Mouse (Mus musculus): ENCODE results near the gene Gm26992. TPM values are rescaled to one million over a fixed set of nuclear protein-coding genes. Genes with fewer than 3 reads are reported as not detected.
"Not testable (repeated sequence)": the region's sequence is repeated elsewhere in the genome, so short reads cannot be mapped to it uniquely, and the experiment has no call there.

Gene Gm26992
- not detected for total RNA-seq (2022)

GRCm38 (mm10) chrX:103421710-103422109, at the start of gene Gm26992:
Gene Gm26992 (plus strand): TSS chrX:103422010.
- no peak for DNase-seq (ENCODE audit: low spot score)

GRCm38 (mm10) chrX:103374250-103374649, 47.6 kb upstream of the Gm26992 start:
- no peak for DNase-seq (ENCODE audit: low spot score)

DNA sequence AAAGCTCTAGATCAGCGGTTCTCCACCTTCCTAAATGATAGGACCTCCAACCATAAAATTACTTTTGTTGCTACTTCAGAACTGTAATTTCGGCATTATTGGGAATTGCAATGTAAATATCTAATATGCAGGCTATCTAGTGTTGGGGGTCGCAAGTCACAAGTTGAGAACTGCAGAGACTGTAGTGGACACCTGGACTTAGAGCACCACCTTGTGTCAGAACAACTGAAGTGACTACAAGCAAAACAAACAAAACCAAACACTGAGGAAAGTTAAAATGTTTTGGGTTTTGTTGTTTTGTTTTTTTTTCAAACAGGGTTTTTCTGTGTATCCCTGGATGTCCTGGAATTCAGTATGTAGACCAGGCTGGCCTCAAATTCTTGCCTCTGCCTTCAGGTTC, 37.3 kb upstream of the Gm26992 start:
- DNase-seq (ENCODE audit: low spot score): no peak

DNA sequence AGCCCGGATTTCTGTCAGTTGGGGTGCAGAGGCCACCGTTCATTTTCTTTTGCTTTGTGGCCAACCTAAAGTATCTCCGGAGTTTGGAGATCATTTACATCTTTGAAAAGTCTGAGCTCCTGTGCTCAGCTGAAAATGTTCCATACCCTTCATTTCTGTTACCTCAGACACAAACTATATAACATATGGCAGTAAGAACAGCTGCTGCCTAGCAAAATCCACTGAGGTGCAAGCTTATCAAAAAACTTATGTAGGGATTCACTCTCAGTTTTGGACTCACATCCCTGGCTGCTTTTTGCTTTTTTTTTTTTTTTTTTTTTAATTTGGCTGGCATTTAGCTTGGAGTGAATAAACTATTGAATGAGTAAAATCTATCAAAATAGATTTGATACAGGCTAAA, 33.7 kb upstream of the Gm26992 start:
- DNase-seq (ENCODE audit: low spot score): no peak

- no peak for DNase-seq (ENCODE audit: low spot score)
These were observed 28.0 kb upstream of the Gm26992 start for GRCm38 (mm10) chrX:103393841-103394240.

DNA sequence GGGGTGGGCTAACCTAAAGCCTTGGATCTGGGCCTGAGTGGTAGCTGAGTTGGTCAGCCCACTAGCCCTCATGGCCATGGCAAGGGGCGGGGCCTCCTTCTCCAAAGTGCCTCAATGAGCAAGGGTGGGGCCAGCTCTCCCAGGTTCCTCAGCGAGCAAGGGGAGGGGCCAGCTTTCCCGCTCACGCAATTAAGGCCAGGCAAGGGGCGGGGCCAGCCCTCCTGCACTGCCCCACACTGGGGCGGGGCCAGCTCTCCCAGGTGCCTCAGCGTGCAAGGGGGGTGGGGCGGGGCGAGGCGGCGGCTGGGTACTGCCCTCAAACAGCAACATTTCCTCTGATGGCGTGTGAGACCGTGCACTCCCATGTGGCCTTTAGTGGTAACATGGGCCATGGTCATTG, 16.8 kb upstream of the Gm26992 start:
- DNase-seq (ENCODE audit: low spot score): no peak

DNA sequence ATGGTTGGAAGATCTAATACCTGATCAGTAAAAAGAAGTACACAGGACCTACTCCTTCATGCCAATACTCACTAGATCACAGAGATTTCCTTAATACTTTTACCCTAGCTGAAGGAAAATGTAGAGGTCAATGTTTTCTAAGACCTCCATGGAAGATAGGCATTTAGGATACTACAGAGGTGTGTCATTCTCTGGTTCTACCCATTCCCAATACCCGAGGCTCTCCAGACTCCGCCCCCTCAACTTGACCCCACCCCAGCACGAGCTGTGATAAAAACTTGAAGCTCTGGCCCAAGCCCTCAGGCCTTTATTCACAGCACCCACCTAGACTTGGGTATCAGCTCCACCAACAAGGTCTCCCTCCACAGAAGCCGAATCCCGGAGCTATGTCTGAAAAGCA, 7.6 kb upstream of the Gm26992 start, which contains the start of gene Tsx:
TSS of gene Tsx (plus strand) at position 301 of the 400 bp plus-strand sequence.
- no peak for DNase-seq (ENCODE audit: low spot score)

- DNase-seq (ENCODE audit: low spot score): no peak
These were observed 5.9 kb downstream of the Gm26992 start for GRCm38 (mm10) chrX:103427677-103428076.

DNA sequence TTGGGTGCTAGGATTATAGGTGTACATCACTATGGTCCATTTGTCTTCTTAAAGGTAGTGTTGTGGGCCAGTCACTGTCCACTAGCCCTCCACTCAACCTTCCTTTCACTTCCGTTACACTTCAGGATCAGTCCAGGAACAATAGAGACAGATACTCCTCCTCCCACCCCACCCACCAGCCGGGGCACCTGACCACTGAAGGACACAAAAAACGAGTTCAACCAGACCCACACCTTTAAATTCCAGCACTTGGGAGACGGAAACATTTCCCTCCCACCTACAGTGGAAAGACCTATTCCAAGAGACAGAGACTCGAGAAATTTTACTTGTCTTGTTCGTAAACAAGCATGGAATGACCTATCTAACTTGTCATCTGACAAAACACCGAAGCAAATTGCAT, 10.5 kb downstream of the Gm26992 start:
- DNase-seq (ENCODE audit: low spot score): no peak

DNA sequence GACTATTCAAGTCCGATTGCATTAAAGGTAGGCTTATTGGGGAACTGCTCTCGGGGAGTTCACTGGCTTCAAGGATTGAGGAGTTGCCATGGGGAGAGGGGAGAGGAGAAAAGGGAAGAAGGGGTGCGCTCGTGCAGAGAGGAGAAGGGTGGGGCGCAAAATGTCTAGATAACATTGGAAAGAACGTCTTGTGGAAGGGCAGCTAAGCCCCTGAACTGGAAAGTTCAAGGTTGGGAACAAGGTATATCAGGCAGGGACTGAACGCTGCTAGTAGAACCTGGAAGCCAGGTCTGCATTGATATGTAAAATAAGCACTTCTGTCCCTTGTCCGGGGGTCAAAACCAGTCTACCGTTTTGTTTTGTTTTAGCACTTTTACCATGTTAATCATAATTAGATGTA, 16.2 kb downstream of the Gm26992 start:
- DNase-seq (ENCODE audit: low spot score): no peak

DNA sequence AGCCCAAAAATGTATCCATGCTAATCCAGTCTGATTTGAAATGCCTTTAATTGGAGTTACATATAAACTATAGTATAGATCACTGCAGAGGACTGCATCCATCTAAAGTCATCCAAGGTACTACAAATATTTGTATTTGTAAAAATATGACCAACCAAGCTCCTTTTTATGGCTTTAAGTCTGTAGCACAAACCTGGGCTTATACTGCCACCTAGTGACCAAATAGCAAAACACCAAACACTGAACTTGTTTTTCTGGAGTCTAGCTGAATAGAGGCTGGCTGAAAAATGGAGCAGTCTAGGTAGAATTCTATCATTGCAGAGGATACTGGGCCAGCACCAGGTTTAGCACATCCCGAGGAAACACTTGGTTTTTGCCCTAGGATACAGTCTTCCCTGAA, 19.0 kb downstream of the Gm26992 start:
- peak; percentile 26 for DNase-seq (ENCODE audit: low spot score)

DNA sequence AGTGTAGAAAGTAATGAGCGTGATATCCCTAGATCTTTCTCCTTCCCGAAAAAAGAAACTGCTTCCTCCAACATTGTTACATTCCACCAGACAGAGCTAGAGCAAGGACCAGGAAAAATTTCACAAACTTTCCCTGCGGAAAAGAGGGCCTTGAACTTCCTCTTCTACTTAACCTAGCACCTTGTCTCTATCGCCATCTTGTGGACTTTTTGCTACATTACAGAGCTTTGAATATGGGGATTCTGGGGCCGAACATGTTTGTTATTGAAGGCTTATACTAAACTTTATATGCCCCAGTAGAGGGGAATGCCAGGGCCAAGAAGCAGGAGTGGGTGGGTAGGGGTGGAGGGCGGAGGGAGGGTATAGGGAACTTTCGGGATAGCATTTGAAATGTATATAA, 21.9 kb downstream of the Gm26992 start:
- DNase-seq (ENCODE audit: low spot score): peak; percentile 4

DNA sequence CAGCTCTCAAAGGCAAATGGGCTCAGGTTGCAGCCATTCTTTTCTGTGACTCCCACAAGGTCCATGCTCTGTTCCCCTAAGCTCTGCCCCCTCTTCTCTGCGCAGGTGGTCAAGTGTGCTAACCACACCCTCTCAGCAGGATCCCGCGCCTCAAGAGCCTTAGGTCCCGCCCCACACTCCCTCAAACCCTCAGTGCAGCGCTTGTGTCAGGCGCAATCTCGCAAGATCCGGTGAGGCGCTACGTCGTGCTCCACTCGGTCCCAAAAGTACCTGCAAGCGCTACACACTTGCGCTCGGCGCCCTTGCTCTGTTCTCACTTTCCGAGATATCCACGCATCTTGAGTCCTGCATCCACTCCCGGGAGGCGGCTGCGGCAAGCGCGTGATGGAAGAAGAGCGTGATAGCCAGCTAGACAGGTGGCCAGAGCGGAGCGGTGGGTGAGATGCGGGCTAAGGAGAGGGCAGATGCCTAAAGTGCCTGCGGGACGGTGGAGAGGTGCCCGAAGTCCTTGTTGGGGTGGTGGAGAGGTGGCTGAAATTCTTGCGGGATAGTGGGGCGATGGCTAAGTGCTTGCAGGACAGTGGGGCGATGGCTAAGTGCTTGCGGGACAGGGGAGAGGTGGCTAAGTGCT, 25.8 kb downstream of the Gm26992 start:
- DNase-seq (ENCODE audit: low spot score): no peak

GRCm38 (mm10) chrX:103448429-103448828, 26.6 kb downstream of the Gm26992 start:
- not testable (repeated sequence) for DNase-seq (ENCODE audit: low spot score)

- DNase-seq (ENCODE audit: low spot score): not testable (repeated sequence)
These were observed 27.3 kb downstream of the Gm26992 start for GRCm38 (mm10) chrX:103448943-103449722.

DNA sequence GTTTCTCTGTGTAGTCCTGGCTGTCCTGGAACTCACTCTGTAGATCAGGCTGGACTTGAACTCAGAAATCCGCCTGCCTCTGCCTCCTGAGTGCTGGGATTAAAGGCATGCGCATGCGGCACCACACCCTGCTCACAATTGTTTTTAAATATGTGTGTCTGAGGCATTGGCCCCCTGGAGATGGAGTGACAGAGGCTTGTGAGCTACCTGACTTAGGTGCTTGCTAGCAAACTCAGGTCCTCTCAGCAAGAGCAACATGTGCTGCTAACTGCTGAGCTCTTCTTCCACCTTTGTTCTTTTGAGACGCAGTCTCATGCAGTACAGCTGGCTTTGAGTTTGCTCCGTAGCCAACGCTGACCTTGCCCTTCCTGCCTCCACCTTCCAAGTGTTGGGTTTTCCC, 31.0 kb downstream of the Gm26992 start:
- no peak for DNase-seq (ENCODE audit: low spot score)

- DNase-seq (ENCODE audit: low spot score): no peak
These were observed 38.2 kb downstream of the Gm26992 start for GRCm38 (mm10) chrX:103460056-103460455.

DNA sequence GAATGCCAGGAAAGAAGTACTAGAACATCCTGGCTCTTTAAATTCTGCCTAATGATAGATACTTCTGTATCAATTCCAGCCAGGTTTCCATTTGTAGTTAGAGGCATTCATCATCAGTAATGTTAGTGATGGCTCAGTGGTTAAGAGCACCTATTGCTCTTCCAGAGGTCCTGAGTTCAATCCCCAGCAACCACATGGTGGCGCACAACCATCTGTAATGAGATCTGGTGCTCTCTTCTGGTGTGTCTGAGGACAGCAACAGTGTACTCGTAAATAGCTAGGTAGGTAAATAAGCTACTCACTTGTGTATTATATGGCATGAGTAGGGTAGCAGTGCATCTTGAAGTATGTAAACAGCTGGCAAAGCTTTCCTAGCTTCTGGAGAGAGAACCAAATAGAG, 47.2 kb downstream of the Gm26992 start:
- no peak for DNase-seq (ENCODE audit: low spot score)

DNA sequence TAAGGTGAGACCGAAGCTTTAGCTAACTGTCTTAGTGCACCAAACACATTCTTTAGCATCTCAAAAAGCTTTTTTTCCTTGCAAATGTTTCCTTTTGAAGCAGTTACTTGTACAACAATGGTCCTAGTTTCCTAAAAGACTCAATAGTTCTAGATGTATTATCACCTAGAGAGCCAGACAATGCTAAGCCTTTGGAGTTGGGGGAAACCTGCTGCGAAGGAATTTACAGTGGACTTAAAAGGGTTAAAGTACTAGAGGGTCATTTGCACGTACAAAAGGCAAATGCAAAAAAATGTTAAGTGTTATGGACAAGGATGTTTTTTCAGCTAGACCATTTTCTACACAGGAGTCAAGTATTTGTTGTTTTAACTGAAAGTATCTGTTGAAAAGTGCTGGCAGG, 50.5 kb downstream of the Gm26992 start:
- no peak for DNase-seq (ENCODE audit: low spot score)

GRCm38 (mm10) chrX:103477507-103477906, 55.7 kb downstream of the Gm26992 start:
- peak; percentile 17 for DNase-seq (ENCODE audit: low spot score)

- DNase-seq (ENCODE audit: low spot score): no peak
These were observed 59.7 kb downstream of the Gm26992 start for GRCm38 (mm10) chrX:103481243-103482096.

- no peak for DNase-seq (ENCODE audit: low spot score)
These were observed 60.3 kb downstream of the Gm26992 start for GRCm38 (mm10) chrX:103482097-103482451.
